Mouse (Mus musculus): ENCODE measurements around the gene Grip1.
A peak's percentile ranks its signal among the peaks of the same experiment; 100 is the strongest.

The Grip1 gene

GRCm38 (mm10) chr10:119670456-119670855 is 216.8 kb downstream of the Grip1 start:
- no peak for DNase-seq

- no peak for DNase-seq
Observed at GRCm38 (mm10) chr10:119684377-119684826, 230.8 kb downstream of the Grip1 start.

GRCm38 (mm10) chr10:119691358-119692083 is 237.9 kb downstream of the Grip1 start:
- peak; percentile 75 for DNase-seq

- DNase-seq: peak; percentile 70
Observed at GRCm38 (mm10) chr10:119692284-119692890, 238.8 kb downstream of the Grip1 start.

- DNase-seq: no peak
Observed at GRCm38 (mm10) chr10:119693400-119693799, 239.8 kb downstream of the Grip1 start.

- no peak for DNase-seq
Observed at GRCm38 (mm10) chr10:119697257-119697798, 243.7 kb downstream of the Grip1 start.

- peak; percentile 77 for DNase-seq
Observed at GRCm38 (mm10) chr10:119705348-119705747, 251.7 kb downstream of the Grip1 start.

GRCm38 (mm10) chr10:119706281-119706680 is 252.7 kb downstream of the Grip1 start:
- DNase-seq: no peak

- DNase-seq: no peak
Observed at GRCm38 (mm10) chr10:119706983-119707382, 253.4 kb downstream of the Grip1 start.

GRCm38 (mm10) chr10:119721887-119722286 is 268.3 kb downstream of the Grip1 start:
- DNase-seq: no peak

GRCm38 (mm10) chr10:119722471-119722870 is 268.8 kb downstream of the Grip1 start:
- DNase-seq: peak; percentile 23

- no peak for DNase-seq
Observed at GRCm38 (mm10) chr10:119723671-119724070, 270.0 kb downstream of the Grip1 start.

GRCm38 (mm10) chr10:119725363-119725762 is 271.7 kb downstream of the Grip1 start:
- DNase-seq: no peak

- DNase-seq: no peak
Observed at GRCm38 (mm10) chr10:119725966-119726365, 272.3 kb downstream of the Grip1 start.

GRCm38 (mm10) chr10:119726921-119727320 is 273.3 kb downstream of the Grip1 start:
- DNase-seq: no peak

GRCm38 (mm10) chr10:119730206-119730605 is 276.6 kb downstream of the Grip1 start:
- DNase-seq: no peak

GRCm38 (mm10) chr10:119735011-119735992 is 281.7 kb downstream of the Grip1 start:
- DNase-seq: no peak

- DNase-seq: no peak
Observed at GRCm38 (mm10) chr10:119739466-119739865, 285.8 kb downstream of the Grip1 start.

GRCm38 (mm10) chr10:119742722-119743121 is 289.1 kb downstream of the Grip1 start:
- DNase-seq: no peak

- DNase-seq: no peak
Observed at GRCm38 (mm10) chr10:119752361-119752798, 298.8 kb downstream of the Grip1 start.

GRCm38 (mm10) chr10:119756271-119756670 is 302.6 kb downstream of the Grip1 start:
- no peak for DNase-seq

- peak; percentile 21 for DNase-seq
Observed at GRCm38 (mm10) chr10:119757219-119757618, 303.6 kb downstream of the Grip1 start.
